Mouse (Mus musculus) cerebellum, adult 11-12 months (tissue): ENCODE measurements around the gene Gm47996.
A peak's percentile ranks its signal among the peaks of the same experiment; 100 is the strongest.

Experiments
- DNase-seq: peaks from one replicate; pipeline ENCODE4 v3.0.0; 2022

Gene Gm47996

GRCm38 (mm10) chr1:151250529-151251193 lies 40.7 kb downstream of the Gm47996 start:
- peak; percentile 3 for DNase-seq

DNA sequence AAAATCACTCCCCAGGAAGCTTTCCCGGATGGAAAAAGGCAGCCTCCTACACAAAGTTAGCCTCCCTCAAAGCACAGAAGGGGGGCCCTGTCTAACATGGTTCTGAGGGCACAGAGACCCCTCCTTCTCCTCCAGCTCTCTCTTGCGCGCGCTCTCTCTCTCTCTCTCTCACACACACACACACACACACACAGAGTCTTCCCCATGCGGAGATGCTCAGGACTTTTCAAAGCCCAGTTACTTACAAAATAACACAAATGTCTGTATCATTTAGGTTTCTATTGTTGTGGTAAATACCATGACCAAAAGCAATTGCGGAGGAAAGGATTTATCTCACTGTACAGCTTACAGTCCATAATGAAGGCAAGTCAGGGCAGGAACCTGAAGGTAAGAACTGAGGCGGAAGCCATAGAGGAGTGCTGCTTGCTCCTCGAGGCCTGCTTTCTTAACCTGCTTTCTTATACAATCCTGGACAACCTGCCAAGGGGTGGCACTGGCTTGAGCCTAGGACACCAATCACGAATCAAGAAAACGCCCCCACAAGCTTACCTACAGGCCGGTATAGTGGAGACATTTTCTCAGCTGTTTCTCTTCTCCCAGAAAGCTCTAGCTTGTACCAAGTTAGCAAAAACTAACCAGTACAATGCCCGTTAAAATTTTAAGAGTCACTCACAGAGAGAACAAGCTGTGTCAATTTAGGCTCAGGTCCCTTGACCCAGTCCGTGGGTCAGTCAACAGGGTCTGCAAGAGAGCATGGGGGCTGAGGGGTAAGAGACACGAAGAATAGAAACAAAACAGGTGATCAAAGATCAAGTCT lies 41.5 kb downstream of the Gm47996 start:
- DNase-seq = no peak

DNA sequence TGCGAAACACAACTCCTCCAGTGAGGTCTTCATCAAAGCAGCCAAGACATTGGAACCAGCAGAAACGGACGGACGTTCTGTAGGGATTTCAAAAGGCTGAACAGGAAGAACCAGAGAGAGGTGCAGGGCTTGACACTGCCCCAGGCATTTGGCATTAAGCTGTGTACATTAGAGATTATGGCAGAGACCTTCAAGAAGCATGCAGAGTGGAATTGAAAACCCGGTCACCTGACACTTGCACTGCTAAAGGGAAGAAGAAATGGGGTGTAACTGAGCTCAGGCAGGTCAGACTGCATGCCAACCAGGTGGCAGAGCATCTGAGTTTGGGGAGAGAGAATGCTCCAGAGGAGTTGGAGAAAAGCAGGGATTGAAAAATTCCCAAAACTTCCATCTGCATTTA lies 45.5 kb downstream of the Gm47996 start:
- DNase-seq = no peak

DNA sequence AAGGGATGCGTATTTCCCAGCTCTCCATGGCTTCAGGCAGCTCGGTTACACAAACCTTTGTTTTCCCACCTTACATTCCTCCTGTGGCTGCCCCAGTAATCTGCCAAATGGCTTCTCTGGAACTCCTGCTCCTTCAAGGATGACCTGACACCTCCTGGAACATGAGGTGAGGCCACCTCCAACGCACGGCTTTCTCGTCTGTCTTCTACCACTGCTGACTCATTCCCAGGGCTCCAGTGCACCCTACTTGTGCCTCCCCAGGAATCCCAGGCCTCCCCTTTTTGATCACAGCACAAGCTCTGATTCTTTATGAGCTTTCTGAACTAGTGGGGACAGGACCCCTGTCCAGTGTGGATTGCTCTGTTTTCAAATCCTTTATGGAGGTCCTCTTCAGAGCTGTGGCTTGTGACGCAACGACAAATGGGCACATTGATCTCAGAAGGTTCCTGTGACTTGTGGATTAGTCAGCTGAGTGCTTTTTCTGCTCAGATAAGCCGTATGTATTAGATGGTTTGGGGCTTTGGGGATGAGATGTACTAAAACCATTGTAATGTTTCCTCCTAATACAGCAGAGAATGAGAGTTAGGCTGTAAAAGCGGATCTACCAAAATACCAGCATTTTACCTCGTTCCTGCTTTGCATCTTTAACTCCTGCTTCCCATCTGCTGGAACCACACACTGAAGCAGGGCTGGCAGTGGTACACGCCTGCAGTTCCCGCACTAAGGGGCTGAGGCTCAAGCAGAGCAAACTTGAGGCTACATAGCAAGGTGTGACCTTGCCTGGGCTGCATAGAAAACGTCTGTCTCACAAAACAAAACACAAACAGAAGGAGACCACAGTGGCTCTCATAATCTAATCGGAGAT lies 48.4 kb downstream of the Gm47996 start:
- no peak for DNase-seq

GRCm38 (mm10) chr1:151259061-151259460 lies 49.1 kb downstream of the Gm47996 start:
- DNase-seq = no peak
